Mouse (Mus musculus): Measurements from ENCODE around the gene Cdh4.

The Cdh4 gene

DNA sequence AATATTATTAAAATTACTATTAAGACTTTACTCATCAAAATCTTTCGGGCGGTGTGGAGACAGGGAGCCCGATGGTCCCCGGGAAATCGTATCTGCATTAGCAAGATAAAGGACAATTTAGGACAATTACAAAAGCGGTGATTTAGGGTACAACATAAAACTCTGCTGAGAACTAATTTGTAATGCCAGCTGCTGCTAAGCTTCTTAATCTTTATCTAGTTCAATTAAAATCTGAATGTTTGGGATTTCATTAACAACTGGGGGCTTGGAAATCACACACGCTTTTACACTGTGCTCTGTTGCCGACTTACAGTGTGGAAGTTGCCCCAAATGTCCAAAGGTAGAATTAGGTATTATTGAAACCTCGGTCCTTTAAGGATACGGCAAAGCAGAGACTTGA, 39.1 kb downstream of the Cdh4 start:
- no peaks in the 10 kb centered on the region for H3K9me3 ChIP-seq (ENCODE audit: low read length)
- no peak for TF ChIP-seq NANOG (IDR thresholded peaks at IDR 0.05; ENCODE audit: borderline replicate concordance, low read length)
- TF ChIP-seq POU5F1 (IDR thresholded peaks at IDR 0.05; ENCODE audit: borderline replicate concordance, low read length), result no peak
- TF ChIP-seq CTCF (conservative IDR thresholded peaks at IDR 0.05; ENCODE audit: low read length), result no peak
- H3K4me1 ChIP-seq (replicated peaks; ENCODE audit: low read depth, low read length), result no peaks in the 10 kb centered on the region
- H3K4me3 ChIP-seq (replicated peaks; ENCODE audit: low read length), result no peak overlapping the region
- H3K36me3 ChIP-seq (ENCODE audit: insufficient read depth, low read length), result no peaks in the 10 kb centered on the region
- peaks cover 13% of the 10 kb centered on the region for H3K27me3 ChIP-seq (ENCODE audit: insufficient read depth, low read length)

DNA sequence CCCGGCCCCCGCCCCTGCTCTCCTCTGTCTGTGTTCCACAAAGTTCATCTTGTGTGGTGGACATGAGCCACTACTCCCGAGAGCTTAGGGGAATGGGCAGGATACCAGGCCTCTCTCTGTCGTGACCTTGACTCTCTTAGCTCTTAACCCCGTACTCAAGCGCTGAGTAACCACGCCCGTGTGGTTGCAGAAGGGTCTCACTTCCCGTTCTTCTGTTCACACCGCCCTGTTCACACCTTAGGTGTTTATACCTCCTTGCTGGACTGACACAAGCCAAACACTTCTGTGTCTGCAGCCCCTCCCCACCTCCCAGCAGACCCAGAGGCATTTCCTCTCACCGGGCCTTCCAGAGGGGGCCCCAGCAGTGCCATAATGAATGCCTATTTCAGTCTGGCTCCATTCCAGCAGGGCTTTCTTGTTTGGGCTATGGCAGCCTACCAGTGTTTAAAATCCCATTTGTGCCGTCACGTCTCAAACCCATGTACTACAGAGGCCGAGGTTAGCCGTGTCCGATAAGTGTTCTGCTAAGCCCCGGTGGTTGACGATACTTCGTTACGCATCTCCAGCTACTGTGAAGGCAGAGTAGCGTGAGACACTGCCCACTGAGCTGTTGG, 46.4 kb downstream of the Cdh4 start:
- H3K27me3 ChIP-seq (ENCODE audit: insufficient read depth, low read length), result no peaks in the 10 kb centered on the region
- no peaks in the 10 kb centered on the region for H3K9me3 ChIP-seq (ENCODE audit: low read length)
- no peaks in the 10 kb centered on the region for H3K36me3 ChIP-seq (ENCODE audit: insufficient read depth, low read length)
- H3K4me3 ChIP-seq (replicated peaks; ENCODE audit: low read length), result no peak overlapping the region
- TF ChIP-seq NANOG (IDR thresholded peaks at IDR 0.05; ENCODE audit: borderline replicate concordance, low read length), result no peak
- TF ChIP-seq POU5F1 (IDR thresholded peaks at IDR 0.05; ENCODE audit: borderline replicate concordance, low read length), result no peak
- TF ChIP-seq CTCF (conservative IDR thresholded peaks at IDR 0.05; ENCODE audit: low read length), result no peak
- peaks cover 16% of the 10 kb centered on the region for H3K4me1 ChIP-seq (replicated peaks; ENCODE audit: low read depth, low read length)

DNA sequence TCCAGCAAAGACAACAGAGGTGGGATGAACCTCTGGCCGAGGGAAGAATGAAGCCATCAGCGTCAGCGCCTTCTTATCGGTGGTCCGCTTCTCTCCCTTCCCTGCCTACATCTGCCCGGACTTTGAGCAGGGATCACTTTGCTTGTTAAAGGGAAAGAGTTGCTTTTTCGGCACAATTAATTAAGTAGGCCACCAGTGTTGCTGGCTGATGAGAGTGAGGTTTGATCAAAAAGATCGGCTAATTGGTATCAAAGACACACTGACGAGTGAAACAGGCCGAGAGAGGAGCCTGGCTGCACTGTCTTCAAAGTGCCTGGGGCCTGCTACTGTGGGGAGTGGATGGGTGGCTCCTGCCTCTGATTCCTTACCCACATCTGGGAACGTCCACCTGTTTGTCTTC, 49.7 kb downstream of the Cdh4 start:
- H3K4me1 ChIP-seq (replicated peaks; ENCODE audit: low read depth, low read length), result peaks cover 36% of the 10 kb centered on the region
- H3K4me3 ChIP-seq (replicated peaks; ENCODE audit: low read length), result no peak overlapping the region
- no peaks in the 10 kb centered on the region for H3K9me3 ChIP-seq (ENCODE audit: low read length)
- H3K36me3 ChIP-seq (ENCODE audit: insufficient read depth, low read length), result no peaks in the 10 kb centered on the region
- TF ChIP-seq POU5F1 (IDR thresholded peaks at IDR 0.05; ENCODE audit: borderline replicate concordance, low read length) (no peak), CTCF (conservative IDR thresholded peaks at IDR 0.05; ENCODE audit: low read length) (no peak), NANOG (IDR thresholded peaks at IDR 0.05; ENCODE audit: borderline replicate concordance, low read length) (no peak)
- H3K27me3 ChIP-seq (ENCODE audit: insufficient read depth, low read length), result no peaks in the 10 kb centered on the region

DNA sequence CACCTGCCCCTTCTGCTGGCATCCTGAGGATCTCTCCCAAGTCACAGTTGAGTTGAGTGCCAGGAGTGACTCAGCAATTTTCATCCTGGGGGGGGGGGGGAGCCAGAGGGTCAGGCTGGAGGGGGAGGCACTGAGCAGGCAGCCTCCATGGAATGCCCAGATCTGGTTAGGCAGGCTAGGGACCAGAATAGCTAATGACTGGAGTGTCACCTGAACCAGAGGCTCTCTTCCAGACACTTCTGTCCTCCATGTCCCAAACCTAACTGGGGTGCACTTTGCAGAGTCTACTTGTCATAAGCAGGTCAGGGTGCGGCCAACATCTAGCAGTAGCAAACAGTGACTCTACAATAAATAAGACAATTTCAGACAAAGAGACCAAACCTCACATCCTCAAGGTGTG, 52.0 kb downstream of the Cdh4 start:
- TF ChIP-seq POU5F1 (IDR thresholded peaks at IDR 0.05; ENCODE audit: borderline replicate concordance, low read length), result no peak
- Histone ChIP-seq H3K27me3 (ENCODE audit: insufficient read depth, low read length) (no peaks in the 10 kb centered on the region), H3K4me1 (replicated peaks; ENCODE audit: low read depth, low read length) (peaks cover 25% of the 10 kb centered on the region), H3K9me3 (ENCODE audit: low read length) (no peaks in the 10 kb centered on the region), H3K4me3 (replicated peaks; ENCODE audit: low read length) (no peak overlapping the region), H3K36me3 (ENCODE audit: insufficient read depth, low read length) (no peaks in the 10 kb centered on the region)

DNA sequence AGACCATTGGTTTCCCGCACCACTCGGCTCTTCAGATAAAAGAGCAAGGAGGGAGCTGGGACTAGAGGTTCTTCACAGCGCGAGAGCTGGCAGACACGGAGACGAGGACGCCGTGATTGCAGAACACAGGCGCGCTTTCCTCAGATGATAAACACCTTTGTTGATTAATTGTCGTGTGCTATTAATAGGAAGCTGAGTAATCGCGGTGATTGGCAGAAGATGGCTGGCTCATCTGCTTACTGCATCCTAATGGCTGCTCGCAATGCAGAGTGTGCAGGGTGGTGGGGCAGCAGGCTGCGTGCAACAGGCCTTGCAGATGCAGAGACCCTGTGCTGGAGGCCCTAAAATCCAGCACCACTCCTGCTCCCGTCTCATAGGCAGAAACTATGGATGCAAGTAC, 68.2 kb downstream of the Cdh4 start:
- Histone ChIP-seq H3K36me3 (ENCODE audit: insufficient read depth, low read length) (no peaks in the 10 kb centered on the region), H3K4me3 (replicated peaks; ENCODE audit: low read length) (no peak overlapping the region), H3K9me3 (ENCODE audit: low read length) (no peaks in the 10 kb centered on the region), H3K4me1 (replicated peaks; ENCODE audit: low read depth, low read length) (peaks cover 8% of the 10 kb centered on the region), H3K27me3 (ENCODE audit: insufficient read depth, low read length) (peaks cover 10% of the 10 kb centered on the region; the same call in 1 of the 2 replicates)
- TF ChIP-seq NANOG (IDR thresholded peaks at IDR 0.05; ENCODE audit: borderline replicate concordance, low read length) (no peak), CTCF (conservative IDR thresholded peaks at IDR 0.05; ENCODE audit: low read length) (no peak), POU5F1 (IDR thresholded peaks at IDR 0.05; ENCODE audit: borderline replicate concordance, low read length) (no peak)

DNA sequence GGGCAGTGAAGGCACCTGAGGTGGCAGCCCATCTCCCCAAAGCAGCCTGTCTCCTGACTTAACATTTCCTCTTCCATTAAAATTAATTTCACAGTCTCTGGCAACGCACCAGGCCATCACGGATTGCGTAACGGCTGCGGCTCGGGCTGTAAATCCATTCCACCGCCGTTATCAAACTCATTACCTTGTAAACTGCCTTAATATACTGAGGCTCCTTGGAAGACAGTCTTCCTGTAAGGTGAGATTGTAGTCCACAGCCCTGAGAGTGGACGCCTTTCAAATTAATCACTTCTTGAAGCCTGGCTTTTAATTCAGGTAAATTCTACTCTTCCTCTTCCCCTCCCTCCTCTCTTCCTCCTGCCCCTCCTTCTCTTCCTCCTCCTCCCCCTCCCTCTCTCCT, 74.3 kb downstream of the Cdh4 start:
- Histone ChIP-seq H3K4me1 (replicated peaks; ENCODE audit: low read depth, low read length) (peaks cover 50% of the 10 kb centered on the region), H3K9me3 (ENCODE audit: low read length) (0 out of 2 replicates have a peak, but pooled peaks cover 3% of the 10 kb centered on the region), H3K4me3 (replicated peaks; ENCODE audit: low read length) (no peak overlapping the region), H3K27me3 (ENCODE audit: insufficient read depth, low read length) (peaks cover 29% of the 10 kb centered on the region), H3K36me3 (ENCODE audit: insufficient read depth, low read length) (no peaks in the 10 kb centered on the region)
- TF ChIP-seq CTCF (conservative IDR thresholded peaks at IDR 0.05; ENCODE audit: low read length), result no peak
- TF ChIP-seq POU5F1 (IDR thresholded peaks at IDR 0.05; ENCODE audit: borderline replicate concordance, low read length), result no peak
- TF ChIP-seq NANOG (IDR thresholded peaks at IDR 0.05; ENCODE audit: borderline replicate concordance, low read length), result no peak

DNA sequence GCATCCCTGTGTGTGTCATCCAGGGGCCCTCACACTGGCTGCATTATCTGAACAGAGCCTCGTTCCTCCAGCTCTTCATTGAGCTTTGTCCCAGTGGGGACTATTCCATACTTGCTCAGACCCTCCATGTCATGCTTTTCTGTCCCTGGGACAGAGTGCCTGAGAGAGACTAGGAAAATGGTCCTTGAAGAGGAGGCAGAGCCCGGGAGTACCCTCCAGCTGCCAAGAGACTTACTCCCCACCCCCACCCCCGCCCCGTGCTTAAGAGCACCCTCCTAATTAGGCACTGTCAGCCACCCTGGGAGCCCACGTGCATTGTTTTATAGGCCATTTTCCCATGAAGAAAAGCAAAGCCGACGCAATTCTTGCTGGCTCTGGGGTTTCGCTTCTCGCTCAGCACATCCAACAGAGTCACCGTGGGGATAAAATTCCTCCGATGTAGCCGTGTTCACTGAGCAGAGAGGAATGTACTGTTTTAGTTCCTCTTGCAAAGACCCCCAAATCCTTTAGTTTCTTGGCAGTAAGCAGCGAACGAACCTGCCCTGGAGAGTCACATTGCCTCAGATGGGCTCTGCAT, 76.3 kb downstream of the Cdh4 start:
- Histone ChIP-seq H3K27me3 (ENCODE audit: insufficient read depth, low read length) (peaks cover 34% of the 10 kb centered on the region), H3K4me3 (replicated peaks; ENCODE audit: low read length) (no peak overlapping the region), H3K4me1 (replicated peaks; ENCODE audit: low read depth, low read length) (peaks cover 62% of the 10 kb centered on the region), H3K36me3 (ENCODE audit: insufficient read depth, low read length) (no peaks in the 10 kb centered on the region), H3K9me3 (ENCODE audit: low read length) (0 out of 2 replicates have a peak, but pooled peaks cover 3% of the 10 kb centered on the region)
- TF ChIP-seq POU5F1 (IDR thresholded peaks at IDR 0.05; ENCODE audit: borderline replicate concordance, low read length) (no peak), NANOG (IDR thresholded peaks at IDR 0.05; ENCODE audit: borderline replicate concordance, low read length) (no peak), CTCF (conservative IDR thresholded peaks at IDR 0.05; ENCODE audit: low read length) (no peak)

DNA sequence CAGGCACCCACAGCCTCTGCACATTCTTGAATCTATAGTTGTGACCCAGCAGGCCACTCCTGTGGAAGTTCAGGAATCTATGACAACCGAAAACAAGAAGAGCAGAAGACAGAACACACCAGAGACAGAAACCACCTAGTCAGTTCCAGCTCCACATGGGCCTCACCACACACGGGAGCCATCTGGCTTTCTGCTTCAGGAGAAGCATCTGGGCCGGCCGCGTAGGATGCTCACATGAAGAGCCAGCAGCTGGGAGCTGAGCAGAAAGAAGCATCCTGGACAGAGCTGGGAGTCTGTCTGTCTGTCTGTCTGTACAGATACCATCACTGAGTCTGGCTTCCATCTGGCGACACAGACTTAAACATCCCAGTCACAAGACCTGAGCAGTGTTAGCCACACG, 76.9 kb downstream of the Cdh4 start:
- no peak for TF ChIP-seq POU5F1 (IDR thresholded peaks at IDR 0.05; ENCODE audit: borderline replicate concordance, low read length)
- no peak for TF ChIP-seq NANOG (IDR thresholded peaks at IDR 0.05; ENCODE audit: borderline replicate concordance, low read length)
- no peak for TF ChIP-seq CTCF (conservative IDR thresholded peaks at IDR 0.05; ENCODE audit: low read length)
- H3K4me3 ChIP-seq (replicated peaks; ENCODE audit: low read length), result no peak overlapping the region
- H3K36me3 ChIP-seq (ENCODE audit: insufficient read depth, low read length), result no peaks in the 10 kb centered on the region
- H3K9me3 ChIP-seq (ENCODE audit: low read length), result 0 out of 2 replicates have a peak, but pooled peaks cover 3% of the 10 kb centered on the region
- peaks cover 68% of the 10 kb centered on the region for H3K4me1 ChIP-seq (replicated peaks; ENCODE audit: low read depth, low read length)
- peaks cover 38% of the 10 kb centered on the region for H3K27me3 ChIP-seq (ENCODE audit: insufficient read depth, low read length)

DNA sequence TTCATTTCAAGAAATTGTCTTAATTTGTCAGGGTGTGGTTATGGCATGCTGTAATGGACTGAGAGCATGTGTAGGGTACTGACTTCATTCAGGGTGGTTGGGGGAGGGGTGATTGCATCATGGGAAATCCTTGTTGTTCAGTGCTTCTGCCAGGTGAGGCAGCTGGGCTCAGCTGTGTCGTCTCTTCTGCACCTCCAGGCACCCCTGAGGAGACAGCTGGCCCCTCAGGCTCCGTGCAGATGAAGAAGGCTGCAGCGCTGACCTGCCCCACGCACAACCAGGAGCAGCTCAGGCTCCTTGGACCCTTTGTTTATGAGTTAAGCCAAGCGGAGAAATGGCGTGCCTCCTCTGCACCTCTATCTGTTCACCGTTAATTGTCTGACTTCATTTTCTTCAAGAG, 77.7 kb downstream of the Cdh4 start:
- H3K4me1 ChIP-seq (replicated peaks; ENCODE audit: low read depth, low read length), result peaks cover 74% of the 10 kb centered on the region
- no peak overlapping the region for H3K4me3 ChIP-seq (replicated peaks; ENCODE audit: low read length)
- no peaks in the 10 kb centered on the region for H3K36me3 ChIP-seq (ENCODE audit: insufficient read depth, low read length)
- TF ChIP-seq CTCF (conservative IDR thresholded peaks at IDR 0.05; ENCODE audit: low read length), result no peak
- H3K9me3 ChIP-seq (ENCODE audit: low read length), result 0 out of 2 replicates have a peak, but pooled peaks cover 3% of the 10 kb centered on the region
- peaks cover 40% of the 10 kb centered on the region for H3K27me3 ChIP-seq (ENCODE audit: insufficient read depth, low read length)

Data from E14TG2a.4 (cell line).